Comparison of ENCODE assay signal across 30 mouse cellular contexts in the genomic region with DNA sequence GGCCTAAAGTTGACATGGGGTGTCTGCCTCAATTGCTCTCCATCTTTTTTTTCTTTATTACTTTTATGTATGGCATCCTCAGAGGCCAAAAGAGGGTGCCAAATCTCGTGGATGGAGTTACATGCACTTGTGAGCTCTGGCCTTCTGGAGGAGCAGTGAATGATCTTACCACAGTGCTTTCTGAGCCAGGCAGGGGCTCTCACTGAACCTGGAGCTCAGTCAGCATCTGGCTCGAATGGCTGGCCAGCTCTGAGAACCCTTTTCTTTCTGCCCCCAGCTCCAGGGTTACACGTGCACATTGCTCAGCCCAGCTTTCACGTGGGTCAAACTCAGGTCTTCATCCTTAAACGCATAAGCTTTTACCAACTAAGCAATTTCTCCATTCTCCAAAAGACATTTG. TPM values are rescaled to one million over a fixed set of nuclear protein-coding genes. Genes with fewer than 3 reads are reported as not detected.
DNase-seq lines count a peak whose midpoint lies in the region; ATAC-seq and TF ChIP-seq lines count a peak whose summit lies in the region.
"Had no signal": no experiment of that assay in that cellular context is flagged by ENCODE, and none has a peak within 500 bp of the region (broad histone marks: within the 10 kb centered on the region; RNA-seq: fewer than 3 reads in every experiment).

No protein-coding gene starts in this region.

- TF ChIP-seq CTCF in kidney, adult 2 months (conservative IDR thresholded peaks at IDR 0.05; ENCODE audit: insufficient read depth, insufficient read length, low read depth, low read length), result no peak

- peaks cover 28% of the 10 kb centered on the region for H3K4me1 ChIP-seq in heart, embryonic 10.5 days
- H3K4me1 ChIP-seq in kidney, adult 2 months (ENCODE audit: control insufficient read depth, insufficient read depth, low read length), result peaks cover 28% of the 10 kb centered on the region
- peaks cover 30% of the 10 kb centered on the region for H3K4me1 ChIP-seq in kidney, embryonic 16.5 days (ENCODE audit: insufficient read depth, low read length)
- peaks cover 36% of the 10 kb centered on the region for H3K4me1 ChIP-seq in neural tube, embryonic 13.5 days (replicated peaks)

- no peak for ATAC-seq in kidney, embryonic 16.5 days (ENCODE audit: low FRiP score, low TSS enrichment)
- ATAC-seq in neural tube, embryonic 13.5 days (ENCODE audit: low read depth), result no peak
- ATAC-seq: midbrain, embryonic 15.5 days had no signal

- intact Hi-C loops in heart, postnatal 14 days (cut with DNase I), result loop anchor here (2.0 kb wide), 1 partner anchor 16 kb away; no protein-coding TSS in a partner anchor

- no peaks in the 10 kb centered on the region for H3K36me3 ChIP-seq in heart, embryonic 10.5 days
- H3K36me3 ChIP-seq in kidney, adult 2 months (ENCODE audit: control insufficient read depth, insufficient read depth, low read length), result no peaks in the 10 kb centered on the region
- no peaks in the 10 kb centered on the region for H3K36me3 ChIP-seq in kidney, embryonic 16.5 days (ENCODE audit: insufficient read depth, low read length)
- no peaks in the 10 kb centered on the region for H3K36me3 ChIP-seq in neural tube, embryonic 13.5 days
- H3K36me3 ChIP-seq: embryonic facial prominence, embryonic 10.5 days; embryonic facial prominence, embryonic 15.5 days; forebrain, embryonic 12.5 days; heart, embryonic 13.5 days; hindbrain, embryonic 10.5 days; limb, embryonic 12.5 days; midbrain, embryonic 15.5 days had no signal

- no peaks in the 10 kb centered on the region for H3K9me3 ChIP-seq in heart, embryonic 10.5 days
- H3K9me3 ChIP-seq in kidney, embryonic 16.5 days (ENCODE audit: low read length), result no peaks in the 10 kb centered on the region
- H3K9me3 ChIP-seq in neural tube, embryonic 13.5 days, result no peaks in the 10 kb centered on the region
- H3K9me3 ChIP-seq: embryonic facial prominence, embryonic 10.5 days; embryonic facial prominence, embryonic 15.5 days; forebrain, embryonic 12.5 days; heart, embryonic 13.5 days; hindbrain, embryonic 10.5 days; limb, embryonic 12.5 days; midbrain, embryonic 15.5 days had no signal

- peak; percentile 54 for DNase-seq in heart, embryonic 10.5 days (ENCODE audit: low spot score)
- DNase-seq in heart, postnatal 14 days, result no peak
- DNase-seq in kidney, adult 2 months, result peak; percentile 44
- DNase-seq in neural tube, embryonic 10.5 days (ENCODE audit: extremely low spot score, low spot score), result no peak
- no peak for DNase-seq in thymus, postnatal 25 days
- DNase-seq: adrenal gland, adult 8-10 months; B cell, adult 2 months; cerebellum, adult 11 months; cerebellum, postnatal 25 days; gastrocnemius, postnatal 25 days; heart, adult 18-20 months; heart, postnatal 10 days; kidney, postnatal 36 days; lung, adult 2 months; lung, postnatal 10 days; thymus, adult 2 months; thymus, postnatal 4 days had no signal

- no peak overlapping the region for H3K4me3 ChIP-seq in heart, embryonic 10.5 days
- H3K4me3 ChIP-seq in kidney, adult 2 months (ENCODE audit: insufficient read depth, low read depth, low read length), result no peak overlapping the region
- H3K4me3 ChIP-seq in kidney, embryonic 16.5 days (ENCODE audit: low read length), result no peak overlapping the region
- no peak overlapping the region for H3K4me3 ChIP-seq in neural tube, embryonic 13.5 days
- H3K4me3 ChIP-seq: embryonic facial prominence, embryonic 10.5 days; embryonic facial prominence, embryonic 15.5 days; forebrain, embryonic 12.5 days; heart, embryonic 13.5 days; hindbrain, embryonic 10.5 days; layer of hippocampus, adult 2 months; left cerebral cortex, adult 2 months; limb, embryonic 12.5 days; midbrain, embryonic 15.5 days had no signal

- TF ChIP-seq POLR2A in kidney, adult 2 months (IDR thresholded peaks at IDR 0.05; ENCODE audit: low read depth, low read length), result no peak

- no peak overlapping the region for H3K27ac ChIP-seq in heart, embryonic 10.5 days
- no peak overlapping the region for H3K27ac ChIP-seq in kidney, adult 2 months (ENCODE audit: insufficient read depth, low read depth, low read length)
- no peak overlapping the region for H3K27ac ChIP-seq in kidney, embryonic 16.5 days (ENCODE audit: low read length)
- 0 out of 2 replicates have a peak overlapping the region, but pooled peaks have one; percentile 33 for H3K27ac ChIP-seq in neural tube, embryonic 13.5 days (replicated peaks)
- H3K27ac ChIP-seq: embryonic facial prominence, embryonic 10.5 days; embryonic facial prominence, embryonic 15.5 days; forebrain, embryonic 12.5 days; heart, embryonic 13.5 days; hindbrain, embryonic 10.5 days; layer of hippocampus, adult 2 months; left cerebral cortex, adult 2 months; limb, embryonic 12.5 days; macrophage; midbrain, embryonic 15.5 days had no signal

- H3K4me2 ChIP-seq in kidney, embryonic 16.5 days (replicated peaks; ENCODE audit: low read depth, low read length), result no peak overlapping the region
- H3K4me2 ChIP-seq in neural tube, embryonic 13.5 days, result no peak overlapping the region
- H3K4me2 ChIP-seq: embryonic facial prominence, embryonic 15.5 days; forebrain, embryonic 12.5 days; heart, embryonic 13.5 days; limb, embryonic 12.5 days; liver, embryonic 11.5 days; midbrain, embryonic 15.5 days had no signal

- H3K27me3 ChIP-seq in heart, embryonic 10.5 days (ENCODE audit: insufficient read depth, poor library complexity, severe bottlenecking), result no peaks in the 10 kb centered on the region
- no peaks in the 10 kb centered on the region for H3K27me3 ChIP-seq in kidney, adult 2 months (replicated peaks; ENCODE audit: control insufficient read depth, insufficient read depth, low read length)
- H3K27me3 ChIP-seq in kidney, embryonic 16.5 days (ENCODE audit: insufficient read depth, low read length), result no peaks in the 10 kb centered on the region
- no peaks in the 10 kb centered on the region for H3K27me3 ChIP-seq in neural tube, embryonic 13.5 days
- H3K27me3 ChIP-seq: embryonic facial prominence, embryonic 15.5 days; forebrain, embryonic 12.5 days; heart, embryonic 13.5 days; limb, embryonic 12.5 days; midbrain, embryonic 15.5 days had no signal

- H3K9ac ChIP-seq in kidney, embryonic 16.5 days (replicated peaks; ENCODE audit: low read length), result no peak overlapping the region
- H3K9ac ChIP-seq in neural tube, embryonic 13.5 days, result no peak overlapping the region
- H3K9ac ChIP-seq: embryonic facial prominence, embryonic 15.5 days; forebrain, embryonic 12.5 days; heart, embryonic 13.5 days; limb, embryonic 12.5 days; midbrain, embryonic 15.5 days had no signal

- 71% methylated on average over 5 of the region's 5 CpGs for WGBS in heart, embryonic 10.5 days
- 43% methylated on average over 5 of the region's 5 CpGs for WGBS in kidney, adult 2 months
- WGBS in kidney, embryonic 16.5 days, result 66% methylated on average over 5 of the region's 5 CpGs
- 72% methylated on average over 5 of the region's 5 CpGs for WGBS in neural tube, embryonic 13.5 days

RNA-seq across cellular contexts. Expression of gene Zdhhc17, which starts 16.7 kb away (rescaled TPM):
- 20.9 and 21.7 TPM in 2 replicates for polyA plus RNA-seq in heart, embryonic 10.5 days (2016; fragmentation: Nextera tagmentation; extraction: Ambion mirVana)
- 10 to 100 TPM; 23.7 to 25.8 TPM for total RNA-seq in heart, postnatal 14 days (2021)
- polyA plus RNA-seq in kidney, adult 2 months (2012; rRNA removed), result 15.9 and 16.5 TPM in 2 replicates
- 28.1 and 30.0 TPM in 2 replicates for polyA plus RNA-seq in kidney, embryonic 16.5 days (2015; fragmentation: Nextera tagmentation; extraction: Ambion mirVana)
- 47.2 and 54.5 TPM in 2 replicates for polyA plus RNA-seq in neural tube, embryonic 13.5 days (2015; fragmentation: Nextera tagmentation; extraction: Ambion mirVana)

Comparison
In these comparisons a context has a peak if more than half of its experiments do, and no peak if none do; other contexts are left out.
1. DNase-seq: peak in heart, embryonic 10.5 days (single experiment) and kidney, adult 2 months (single experiment); none in heart, postnatal 14 days (0 of 2), neural tube, embryonic 10.5 days (single experiment) and thymus, postnatal 25 days (single experiment).